Mouse (Mus musculus) Muller cell, postnatal 12 days (primary cell): ENCODE data around the gene Cnr2.
"Not testable (repeated sequence)": the region's sequence is repeated elsewhere in the genome, so short reads cannot be mapped to it uniquely, and the experiment has no call there.

ENCODE experiments used
- DNase-seq: peaks from one replicate; pipeline ENCODE4 v3.0.0-alpha.2; 2015; ENCODE audit errors: inconsistent ontology term

Gene Cnr2

GRCm38 (mm10) chr4:135931832-135932231, 36.6 kb downstream of the Cnr2 start:
- no peak for DNase-seq

DNA sequence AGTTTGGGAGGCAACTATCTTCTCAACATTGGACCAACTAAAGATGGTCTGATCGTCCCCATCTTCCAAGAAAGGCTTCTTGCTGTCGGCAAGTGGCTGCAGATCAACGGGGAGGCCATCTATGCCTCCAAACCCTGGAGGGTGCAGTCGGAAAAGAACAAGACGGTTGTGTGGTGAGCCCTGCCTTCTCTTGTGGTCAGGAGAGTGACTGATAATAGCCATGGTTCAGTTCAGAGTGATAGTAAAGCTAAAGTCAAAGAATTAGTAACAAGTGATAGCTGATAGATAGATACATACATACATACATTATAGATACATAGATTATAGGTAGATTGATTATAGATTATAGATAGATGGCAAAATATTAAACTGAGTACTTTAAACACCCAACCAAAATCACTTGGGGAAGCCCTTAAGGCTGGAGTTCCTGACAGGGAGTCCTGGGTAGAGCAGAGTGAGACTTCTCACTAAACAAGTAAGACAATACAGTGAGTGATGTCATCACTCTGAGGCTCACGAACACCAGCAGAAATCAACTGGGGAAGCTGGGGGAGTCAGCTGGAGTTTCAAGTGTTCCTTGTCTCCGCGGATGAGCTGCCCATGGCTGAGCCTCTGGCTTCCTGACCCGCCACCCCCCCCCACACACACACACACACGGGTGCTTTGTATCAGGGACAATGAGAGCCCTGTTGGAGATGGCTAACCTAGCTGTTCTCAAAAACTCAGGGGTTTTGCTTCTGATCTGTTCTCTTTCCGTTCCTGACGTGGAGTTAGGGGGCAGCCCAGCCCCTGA, 39.7 kb downstream of the Cnr2 start:
- DNase-seq: peak; percentile 73

DNA sequence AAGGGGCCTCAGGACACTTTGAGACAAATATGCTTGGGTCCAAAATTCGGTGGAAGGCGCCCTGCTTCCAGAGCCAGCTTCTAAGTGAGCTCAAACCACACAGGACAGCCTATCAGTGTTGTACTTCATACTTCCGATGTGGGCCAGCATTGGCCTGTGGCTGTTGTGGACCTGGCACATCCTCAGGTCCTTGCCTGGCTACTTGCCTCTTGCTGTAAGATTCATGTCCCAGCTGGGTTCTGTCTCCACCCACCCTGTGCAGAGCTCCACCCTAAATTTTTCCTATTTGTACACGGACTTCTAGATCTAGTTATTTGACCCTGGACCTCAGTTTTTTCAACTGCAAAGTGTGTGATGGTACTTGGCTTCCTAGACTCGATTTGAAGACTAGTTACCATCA, 40.3 kb downstream of the Cnr2 start:
- no peak for DNase-seq

DNA sequence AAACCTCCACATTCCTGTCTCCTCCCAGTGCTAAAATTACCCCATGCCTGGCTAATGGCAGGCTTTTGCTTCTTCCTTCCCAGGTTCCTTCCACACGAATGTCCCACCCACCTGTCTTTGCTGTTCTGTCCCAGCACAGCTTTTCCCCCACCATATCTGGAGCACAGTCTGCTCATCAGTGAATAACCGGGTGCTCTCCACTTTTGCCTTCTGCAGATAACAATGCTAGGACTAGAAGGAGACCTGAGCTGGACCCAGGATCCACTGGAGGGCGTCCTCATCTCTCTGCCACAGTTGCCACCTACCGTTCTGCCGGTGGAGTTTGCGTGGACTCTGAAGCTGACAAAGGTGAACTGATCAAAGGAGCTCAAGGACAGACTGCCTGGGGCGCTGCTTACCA, 43.7 kb downstream of the Cnr2 start:
- no peak for DNase-seq

DNA sequence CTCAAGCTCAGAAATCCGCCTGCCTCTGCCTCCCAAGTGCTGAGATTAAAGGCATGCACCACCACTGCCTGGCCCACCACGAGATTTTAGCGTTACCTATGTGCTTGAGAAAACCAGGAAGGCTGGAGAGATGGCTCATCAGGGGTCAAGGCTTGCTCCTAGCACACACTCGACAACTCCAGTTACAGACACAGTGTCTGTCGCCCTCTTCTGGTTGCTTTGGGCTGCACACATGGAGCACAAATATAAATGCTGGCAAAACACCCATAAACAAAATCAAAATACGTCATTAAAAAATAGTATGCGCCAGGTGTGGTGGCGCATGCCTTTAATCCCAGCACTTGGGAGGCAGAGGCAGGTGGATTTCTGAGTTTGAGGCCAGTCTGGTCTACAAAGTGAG, 45.8 kb downstream of the Cnr2 start:
- not testable (repeated sequence) for DNase-seq

- DNase-seq: no peak
Observed at GRCm38 (mm10) chr4:135942193-135942592, 47.0 kb downstream of the Cnr2 start.

DNA sequence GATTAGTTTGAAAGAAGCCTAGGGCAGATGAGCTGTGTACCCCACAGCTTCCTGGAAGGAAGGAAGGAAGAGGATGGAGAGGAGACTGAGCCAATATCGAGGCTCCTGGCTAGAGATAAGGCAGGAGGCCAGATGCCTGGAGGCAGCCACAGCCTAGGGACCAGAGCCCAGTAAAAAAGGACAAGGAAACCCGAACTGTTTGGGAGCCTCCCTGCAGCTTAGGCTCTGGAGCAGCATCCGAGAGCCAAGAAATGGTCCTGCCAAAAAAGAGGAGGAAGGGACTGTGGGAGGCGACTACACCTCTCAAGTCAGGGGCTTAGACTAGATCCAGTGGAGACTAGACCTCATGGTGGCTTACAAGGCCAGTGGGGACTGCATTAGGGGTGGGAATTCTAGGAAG, 48.2 kb downstream of the Cnr2 start:
- no peak for DNase-seq

GRCm38 (mm10) chr4:135945706-135946105, 50.5 kb downstream of the Cnr2 start:
- no peak for DNase-seq

- DNase-seq: peak; percentile 96
Observed at GRCm38 (mm10) chr4:135946278-135946658, 51.1 kb downstream of the Cnr2 start, which contains the start of gene Hmgcl. Hmgcl (plus strand) TSS chr4:135946448.

GRCm38 (mm10) chr4:135946659-135947301, 51.6 kb downstream of the Cnr2 start:
- DNase-seq: peak; percentile 86

GRCm38 (mm10) chr4:135948142-135948541, 52.9 kb downstream of the Cnr2 start:
- DNase-seq: no peak

DNA sequence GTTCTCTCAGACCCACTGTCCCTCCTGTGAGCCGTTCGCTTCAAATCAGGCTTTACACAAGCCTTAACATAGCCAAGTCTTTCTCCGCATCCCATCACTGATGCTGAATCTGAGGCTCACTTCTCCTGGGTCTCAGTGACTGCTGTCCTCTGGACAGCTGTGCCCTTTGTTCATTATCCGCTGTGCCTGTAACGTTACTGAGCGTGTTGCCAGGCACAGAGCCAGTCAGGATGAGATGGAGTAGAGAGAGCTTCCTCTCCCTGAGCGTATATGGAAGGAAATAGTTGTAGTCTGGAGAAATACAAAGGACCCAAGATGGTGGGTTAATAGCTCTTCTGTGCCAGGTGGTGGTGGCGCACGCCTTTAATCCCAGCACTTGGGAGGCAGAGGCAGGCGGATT, 54.3 kb downstream of the Cnr2 start:
- DNase-seq: no peak

- peak; percentile 92 for DNase-seq
Observed at GRCm38 (mm10) chr4:135949911-135950310, 54.7 kb downstream of the Cnr2 start.

GRCm38 (mm10) chr4:135950365-135950764, 55.2 kb downstream of the Cnr2 start:
- no peak for DNase-seq

GRCm38 (mm10) chr4:135951505-135951904, 56.3 kb downstream of the Cnr2 start:
- no peak for DNase-seq

DNA sequence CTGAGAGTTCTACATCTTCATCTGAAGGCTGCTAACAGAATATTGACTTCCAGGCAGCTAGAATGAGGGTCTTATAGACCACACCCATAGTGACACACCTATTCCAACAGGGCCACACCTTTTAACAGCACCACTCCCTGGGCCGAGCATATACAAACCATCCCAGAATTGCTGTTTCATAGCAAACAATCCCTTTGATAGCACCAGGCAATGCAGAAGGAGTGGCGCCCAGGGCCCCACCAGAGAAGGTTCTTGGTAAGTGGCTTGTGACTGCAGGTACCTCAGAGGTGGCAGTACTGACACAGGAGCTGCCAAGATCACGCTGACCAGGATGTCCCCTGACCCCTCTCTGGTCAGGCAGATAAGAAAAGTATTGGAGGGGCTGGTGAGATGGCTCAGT, 58.0 kb downstream of the Cnr2 start:
- DNase-seq: no peak

DNA sequence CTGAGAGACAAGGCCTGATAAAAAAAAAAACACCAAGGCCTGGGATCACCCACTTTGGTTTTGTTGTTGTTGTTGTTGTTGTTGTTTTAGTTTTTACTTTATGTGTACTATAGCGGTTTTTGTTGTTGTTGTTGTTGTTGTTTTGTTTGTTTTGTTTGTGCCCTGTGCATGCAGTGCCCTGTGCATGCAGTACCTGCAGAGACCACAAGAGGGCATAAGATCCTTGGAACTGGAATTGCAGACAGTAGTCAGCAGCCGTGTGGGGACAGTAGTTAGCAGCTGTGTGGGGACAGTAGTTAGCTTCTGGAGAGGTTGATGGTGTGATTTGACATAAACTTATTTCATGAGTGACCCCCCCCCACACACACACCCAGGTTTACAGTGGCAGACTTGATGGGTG, 59.0 kb downstream of the Cnr2 start:
- peak; percentile 37 for DNase-seq

GRCm38 (mm10) chr4:135955886-135956285, 60.7 kb downstream of the Cnr2 start:
- DNase-seq: no peak

GRCm38 (mm10) chr4:135958354-135958753, 63.2 kb downstream of the Cnr2 start:
- DNase-seq: no peak

GRCm38 (mm10) chr4:135960717-135961116, 65.5 kb downstream of the Cnr2 start:
- peak; percentile 88 for DNase-seq

- DNase-seq: no peak
Observed at GRCm38 (mm10) chr4:135961709-135962108, 66.5 kb downstream of the Cnr2 start.

DNA sequence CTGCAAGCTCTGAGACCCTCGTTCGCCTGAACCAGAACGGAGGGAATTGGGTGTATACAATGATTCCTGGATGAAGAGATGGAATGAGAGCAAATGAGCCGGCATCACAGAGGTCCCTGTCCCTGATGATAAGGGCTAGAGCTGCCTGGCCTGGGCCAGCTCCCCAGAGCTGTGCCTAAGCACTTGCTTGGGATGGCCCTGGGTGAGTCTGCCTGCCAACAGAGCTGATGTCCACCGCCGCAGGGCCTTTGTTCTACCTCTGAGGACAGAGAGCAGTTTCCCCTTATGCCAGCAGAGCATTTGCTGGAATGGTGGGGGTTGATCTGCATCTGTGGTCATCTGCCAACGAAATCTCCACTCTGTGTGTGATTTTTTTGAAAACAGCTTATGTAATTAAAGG, 67.0 kb downstream of the Cnr2 start:
- DNase-seq: no peak

GRCm38 (mm10) chr4:135962946-135963345, 67.8 kb downstream of the Cnr2 start:
- peak; percentile 59 for DNase-seq
